Mouse (Mus musculus) CD8-positive naive resting alpha-beta T cell, adult 57 days (primary cell): Measurements from ENCODE around the gene Stmnd1. TPM values are rescaled to one million over a fixed set of nuclear protein-coding genes. Genes with fewer than 3 reads are reported as not detected.

ENCODE experiments used
- total RNA-seq: library from RNA; stranded (reverse); gene quantifications from one replicate; pipeline ENCODE4 v1.2.4, GENCODE M21; 2023

The Stmnd1 gene
- total RNA-seq, result not detected

DNA sequence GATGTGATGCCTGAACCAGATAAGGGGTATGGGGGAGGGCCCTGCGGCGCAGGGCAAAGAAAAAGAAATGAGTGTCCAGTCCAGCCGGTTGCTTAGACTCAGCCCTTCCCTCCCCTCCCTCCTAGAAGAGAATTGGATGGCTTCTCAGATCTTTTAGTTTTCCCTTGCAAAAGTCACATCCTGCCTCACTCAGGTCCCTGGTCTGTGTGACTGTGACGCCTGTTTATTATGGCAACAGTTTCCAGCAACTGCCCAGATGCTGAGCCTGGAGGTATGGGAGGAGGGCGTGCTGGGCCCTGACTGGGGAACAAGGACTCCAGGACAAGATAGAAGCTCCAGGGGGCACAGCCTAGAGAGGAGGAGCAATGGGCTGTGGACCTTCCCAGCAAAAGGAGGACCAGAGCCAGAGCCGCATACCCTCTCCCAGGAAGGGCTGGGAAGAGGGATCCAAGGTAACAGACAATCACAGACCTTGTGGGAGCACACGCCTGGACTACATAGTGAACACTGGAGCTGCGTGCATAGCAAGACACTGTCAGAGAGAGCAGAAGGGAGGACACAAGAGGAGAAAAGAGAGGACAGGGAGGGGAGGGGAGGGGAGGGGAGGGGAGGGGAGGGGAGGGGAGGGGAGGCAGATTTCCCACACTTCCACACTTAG lies at the start of gene Stmnd1:
Stmnd1 (plus strand) TSS at position 269 of the 658 bp plus-strand sequence.

Other genes with a start within 250 kb of the Stmnd1 start
- 0.21 TPM for gene Rbm24, start 144.7 kb downstream of the Stmnd1 start, total RNA-seq
- gene Cap2, start 228.1 kb downstream of the Stmnd1 start, total RNA-seq, result 3.9 TPM